ENCODE assay signal across 8 mouse cellular contexts in genomic region chr17:42782156-42782757, GRCm38 (mm10). TPM values are rescaled to one million over a fixed set of nuclear protein-coding genes. Genes with fewer than 3 reads are reported as not detected.
A peak's percentile ranks its signal among the peaks of the same experiment; 100 is the strongest.
DNase-seq lines count a peak whose midpoint lies in the region; ATAC-seq and TF ChIP-seq lines count a peak whose summit lies in the region.

No protein-coding gene starts in this region.

- no peaks in the 10 kb centered on the region for H3K4me1 ChIP-seq in embryonic facial prominence, embryonic 11.5 days (ENCODE audit: control insufficient read depth, insufficient read depth, low read length)
- H3K4me1 ChIP-seq in kidney, postnatal 0 days (replicated peaks; ENCODE audit: insufficient read depth, low read length), result no peaks in the 10 kb centered on the region
- H3K4me1 ChIP-seq in stomach, embryonic 14.5 days (ENCODE audit: control insufficient read depth, insufficient read depth, low read length), result no peaks in the 10 kb centered on the region

- H3K9ac ChIP-seq in embryonic facial prominence, embryonic 11.5 days (replicated peaks; ENCODE audit: low read length), result no peak overlapping the region
- no peak overlapping the region for H3K9ac ChIP-seq in kidney, postnatal 0 days (ENCODE audit: low read depth, low read length)
- no peak overlapping the region for H3K9ac ChIP-seq in stomach, embryonic 14.5 days (replicated peaks; ENCODE audit: low read depth, low read length)

- no peaks in the 10 kb centered on the region for H3K9me3 ChIP-seq in embryonic facial prominence, embryonic 11.5 days (replicated peaks; ENCODE audit: control insufficient read depth, low read length)
- no peaks in the 10 kb centered on the region for H3K9me3 ChIP-seq in kidney, postnatal 0 days (replicated peaks; ENCODE audit: low read length)
- H3K9me3 ChIP-seq in stomach, embryonic 14.5 days (ENCODE audit: control insufficient read depth, low read depth, low read length), result no peaks in the 10 kb centered on the region

- H3K36me3 ChIP-seq in embryonic facial prominence, embryonic 11.5 days (replicated peaks; ENCODE audit: control insufficient read depth, insufficient read depth, low read depth, low read length), result no peaks in the 10 kb centered on the region
- H3K36me3 ChIP-seq in kidney, postnatal 0 days (ENCODE audit: insufficient read depth, low read length), result no peaks in the 10 kb centered on the region
- no peaks in the 10 kb centered on the region for H3K36me3 ChIP-seq in stomach, embryonic 14.5 days (ENCODE audit: control insufficient read depth, insufficient read depth, low read length)

- ATAC-seq in embryonic facial prominence, embryonic 11.5 days (replicated peaks; ENCODE audit: insufficient number of reproducible peaks, low FRiP score, low TSS enrichment, low read depth), result peak; percentile 64; the same call in 1 of the 2 replicates
- ATAC-seq in kidney, postnatal 0 days (replicated peaks; ENCODE audit: low FRiP score, low read depth), result peak; percentile 68
- peak; percentile 74; the same call in 1 of the 2 replicates for ATAC-seq in stomach, embryonic 14.5 days (ENCODE audit: insufficient number of reproducible peaks, insufficient read depth, low FRiP score, low read depth)

- TF ChIP-seq CTCF in kidney, postnatal 0 days (IDR thresholded peaks at IDR 0.05; ENCODE audit: low read depth), result peak; percentile 89

- H3K27ac ChIP-seq in embryonic facial prominence, embryonic 11.5 days (replicated peaks; ENCODE audit: low read depth, low read length), result no peak overlapping the region
- H3K27ac ChIP-seq in kidney, postnatal 0 days, result no peak overlapping the region
- no peak overlapping the region for H3K27ac ChIP-seq in stomach, embryonic 14.5 days (ENCODE audit: low read length)

- no peak overlapping the region for H3K4me2 ChIP-seq in embryonic facial prominence, embryonic 11.5 days (ENCODE audit: low read depth, low read length)
- H3K4me2 ChIP-seq in kidney, postnatal 0 days (ENCODE audit: low read length), result no peak overlapping the region
- H3K4me2 ChIP-seq in stomach, embryonic 14.5 days (replicated peaks; ENCODE audit: low read depth, low read length), result no peak overlapping the region

- WGBS in embryonic facial prominence, embryonic 11.5 days, result 53% methylated on average over 7 of the region's 7 CpGs
- 51% methylated on average over 7 of the region's 7 CpGs for WGBS in kidney, postnatal 0 days
- WGBS in stomach, embryonic 14.5 days, result 54% methylated on average over 7 of the region's 7 CpGs

- peak; percentile 77 for DNase-seq in CD4-positive, CD25-positive, alpha-beta regulatory T cell, adult 2 months (ENCODE audit: low read depth, low spot score)
- DNase-seq in adrenal gland, postnatal 14 days, result peak; percentile 75
- DNase-seq in embryonic facial prominence, embryonic 11.5 days (ENCODE audit: low spot score), result peak; percentile 87
- peak; percentile 16 to 49 for DNase-seq in heart, adult 9 months (ENCODE audit: low spot score in 2 of 2)
- peak; percentile 89 for DNase-seq in kidney, postnatal 0 days (ENCODE audit: low spot score)
- DNase-seq in liver, result peak; percentile 62
- peak; percentile 69 for DNase-seq in naive thymus-derived CD4-positive, alpha-beta T cell, adult 2 months (ENCODE audit: low read depth)

- no peaks in the 10 kb centered on the region for H3K27me3 ChIP-seq in embryonic facial prominence, embryonic 11.5 days (ENCODE audit: control insufficient read depth, insufficient read depth, low read length)
- no peaks in the 10 kb centered on the region for H3K27me3 ChIP-seq in kidney, postnatal 0 days (ENCODE audit: insufficient read depth, low read length)
- no peaks in the 10 kb centered on the region for H3K27me3 ChIP-seq in stomach, embryonic 14.5 days (ENCODE audit: control insufficient read depth, insufficient read depth, low read length)

- no peak overlapping the region for H3K4me3 ChIP-seq in embryonic facial prominence, embryonic 11.5 days (ENCODE audit: low read depth, low read length)
- H3K4me3 ChIP-seq in kidney, postnatal 0 days (replicated peaks; ENCODE audit: low read depth, low read length), result no peak overlapping the region
- H3K4me3 ChIP-seq in stomach, embryonic 14.5 days (ENCODE audit: low read depth, low read length), result no peak overlapping the region

RNA-seq across cellular contexts. Expression of gene Adgrf2, which starts 40.3 kb away (rescaled TPM):
- total RNA-seq in adrenal gland, postnatal 14 days (2021), result 0.11 TPM in 1 of 2 replicates, not detected in the other
- polyA plus RNA-seq in embryonic facial prominence, embryonic 11.5 days (2014; fragmentation: Nextera tagmentation; extraction: Ambion mirVana), result 0.13 TPM in 1 of 2 replicates, not detected in the other
- 0.09 and 0.10 TPM in 2 replicates for polyA plus RNA-seq in kidney, postnatal 0 days (2015; fragmentation: Nextera tagmentation; extraction: Ambion mirVana)
- polyA plus RNA-seq in stomach, embryonic 14.5 days (2014; fragmentation: Nextera tagmentation; extraction: Ambion mirVana), result 0.14 TPM in 1 of 2 replicates, not detected in the other

Comparison
In these comparisons a context has a peak if more than half of its experiments do, and no peak if none do; other contexts are left out.
1. DNase-seq: peak in every context shown above with its lines; median percentile 89 in kidney, postnatal 0 days; 87 in embryonic facial prominence, embryonic 11.5 days; 77 in CD4-positive, CD25-positive, alpha-beta regulatory T cell, adult 2 months; 75 in adrenal gland, postnatal 14 days; 69 in naive thymus-derived CD4-positive, alpha-beta T cell, adult 2 months; 62 in liver; 32 in heart, adult 9 months.